25 mouse cellular contexts compared by ENCODE assay signal in the genomic region with DNA sequence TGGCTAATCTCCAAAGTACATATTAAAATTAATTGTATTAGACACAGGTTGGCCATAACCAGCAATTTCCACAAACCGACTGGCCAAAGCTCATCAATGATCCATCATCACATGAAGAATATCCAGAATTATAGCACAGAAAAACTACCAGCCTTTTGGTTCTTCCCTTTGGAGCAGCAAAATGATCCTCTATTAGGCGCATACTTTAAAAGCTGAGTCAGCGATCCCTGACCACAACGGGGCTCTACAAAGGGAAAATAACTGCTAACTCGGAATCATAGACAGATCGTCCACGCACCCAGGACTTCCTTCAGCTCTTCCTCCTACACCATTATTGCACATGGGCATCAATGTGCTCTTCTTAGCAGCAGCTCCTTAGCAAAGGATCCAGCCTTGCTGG.
"Had no signal": no experiment of that assay in that cellular context is flagged by ENCODE, and none has a peak within 500 bp of the region (broad histone marks: within the 10 kb centered on the region; RNA-seq: fewer than 3 reads in every experiment).

No protein-coding gene starts in this region.

- H3K9me3 ChIP-seq: heart, embryonic 13.5 days; heart, embryonic 15.5 days; hindbrain, embryonic 13.5 days; hindbrain, embryonic 15.5 days; kidney, embryonic 15.5 days; limb, embryonic 10.5 days; limb, embryonic 12.5 days; liver, embryonic 12.5 days had no signal

- H3K9ac ChIP-seq: heart, embryonic 13.5 days; heart, embryonic 15.5 days; hindbrain, embryonic 13.5 days; hindbrain, embryonic 15.5 days; kidney, embryonic 15.5 days; limb, embryonic 12.5 days; liver, embryonic 12.5 days; liver, embryonic 14.5 days had no signal

- H3K4me1 ChIP-seq: heart, embryonic 13.5 days; hindbrain, embryonic 13.5 days; hindbrain, embryonic 15.5 days; kidney, embryonic 15.5 days; limb, embryonic 10.5 days; limb, embryonic 12.5 days; liver, embryonic 12.5 days had no signal

- H3K4me3 ChIP-seq: heart, adult 2 months; heart, embryonic 13.5 days; heart, embryonic 15.5 days; hindbrain, embryonic 13.5 days; hindbrain, embryonic 15.5 days; kidney, embryonic 15.5 days; limb, embryonic 10.5 days; limb, embryonic 12.5 days; liver, embryonic 12.5 days had no signal

- DNase-seq: gastrocnemius, postnatal 14 days; gastrocnemius, postnatal 36 days; heart, adult 11 months; heart, adult 2 months; heart, postnatal 14 days; heart, postnatal 36 days; kidney, adult 11 months; kidney, adult 2 months; kidney, adult 9 months; kidney, postnatal 14 days; kidney, postnatal 36 days; layer of hippocampus, adult 9-11 months; layer of hippocampus, postnatal 36 days; liver had no signal

- H3K27ac ChIP-seq: heart, adult 2 months; heart, embryonic 13.5 days; heart, embryonic 15.5 days; hindbrain, embryonic 13.5 days; hindbrain, embryonic 15.5 days; hindbrain, postnatal 0 days; kidney, embryonic 15.5 days; kidney, postnatal 0 days; limb, embryonic 10.5 days; limb, embryonic 12.5 days; liver, embryonic 12.5 days; liver, embryonic 14.5 days had no signal
